Mouse (Mus musculus) cerebellum, adult (tissue): Measurements from ENCODE around the gene Sys1.
A peak's percentile ranks its signal among the peaks of the same experiment; 100 is the strongest.

ENCODE experiments used
- ATAC-seq: cut with Nextera tagmentation; 2 replicates; pipeline ENCODE4 v1.9.2; 2017; ENCODE audit warnings: mild to moderate bottlenecking, moderate library complexity, mixed read lengths; ENCODE audit not compliant: insufficient number of reproducible peaks, low FRiP score, low TSS enrichment

Gene Sys1

GRCm38 (mm10) chr2:164456864-164457300 is at the start of gene Sys1:
TSS of gene Sys1 (plus strand) at chr2:164456964.
- ATAC-seq, result no peak

DNA sequence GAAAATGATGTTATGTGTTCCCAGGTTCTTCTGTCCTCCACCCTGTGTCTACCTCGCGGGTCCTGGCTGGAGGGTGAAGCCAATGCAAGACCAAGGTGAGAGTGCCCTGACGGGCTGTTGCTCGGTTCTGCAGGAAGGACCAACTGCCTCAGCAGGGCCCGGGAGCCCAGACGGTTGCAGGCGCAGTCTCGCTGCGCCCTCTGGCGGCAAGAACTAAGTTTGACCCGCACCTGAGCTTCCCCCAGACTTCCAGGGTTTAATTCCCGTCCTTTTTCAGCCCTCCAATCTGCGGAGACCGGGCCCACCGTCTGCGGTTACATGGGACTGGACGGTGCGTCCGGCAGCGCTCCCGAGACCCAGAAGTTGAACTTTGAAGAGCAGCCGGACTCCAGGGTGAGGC is 49.1 kb upstream of the Sys1 start:
- ATAC-seq, result 0 out of 2 replicates have a peak, but pooled peaks have one; percentile 47

DNA sequence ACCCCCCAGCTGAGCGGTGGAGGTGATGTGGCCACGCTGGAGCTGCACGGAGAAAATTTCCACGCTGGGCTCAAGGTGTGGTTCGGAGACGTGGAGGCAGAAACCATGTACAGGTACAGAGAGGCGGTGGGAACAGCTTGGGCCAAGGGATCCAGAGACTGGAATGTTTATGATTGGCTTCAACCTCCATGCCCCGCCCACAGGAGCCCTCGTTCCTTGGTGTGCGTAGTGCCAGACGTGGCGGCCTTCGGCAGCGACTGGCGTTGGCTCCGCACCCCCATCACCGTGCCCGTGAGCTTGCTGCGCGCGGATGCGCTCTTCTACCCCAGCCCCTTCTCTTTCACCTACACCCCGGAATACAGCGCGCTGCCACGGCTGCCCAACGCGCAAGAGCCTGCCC is 42.6 kb upstream of the Sys1 start:
- ATAC-seq, result no peak

GRCm38 (mm10) chr2:164414581-164414980 is 42.2 kb upstream of the Sys1 start:
- ATAC-seq, result no peak

- no peak for ATAC-seq
Observed at GRCm38 (mm10) chr2:164417198-164417597, 39.6 kb upstream of the Sys1 start.

DNA sequence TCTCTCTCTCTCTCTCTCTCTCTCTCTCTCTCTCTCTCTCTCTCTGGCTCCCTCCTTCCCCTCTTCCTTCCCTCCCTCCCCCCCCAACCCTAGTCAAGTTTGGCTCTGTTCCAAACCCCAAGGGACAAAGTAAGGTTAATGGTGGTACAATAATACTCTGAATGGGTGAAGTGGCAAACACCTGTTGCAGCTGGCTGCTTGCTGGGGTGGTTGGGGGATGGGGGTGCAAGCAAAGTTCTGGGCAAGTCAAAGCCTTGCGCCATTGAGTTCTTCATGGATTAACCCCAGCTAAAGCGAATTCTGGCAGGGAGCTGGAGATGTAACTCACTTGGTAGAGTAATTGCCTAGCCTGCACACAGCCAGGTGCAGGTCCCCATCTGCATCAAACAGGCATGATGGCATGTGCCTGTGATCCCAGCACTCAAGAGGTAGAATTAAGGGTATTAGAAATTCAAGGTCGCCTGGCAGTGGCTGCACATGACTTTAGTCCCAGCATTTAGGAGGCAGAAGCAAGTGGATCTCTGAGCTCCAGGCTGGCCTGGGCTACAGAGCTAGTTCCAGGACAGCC is 38.4 kb upstream of the Sys1 start:
- no peak for ATAC-seq

GRCm38 (mm10) chr2:164419489-164419888 is 37.3 kb upstream of the Sys1 start:
- no peak for ATAC-seq

- no peak for ATAC-seq
Observed at GRCm38 (mm10) chr2:164421306-164421705, 35.5 kb upstream of the Sys1 start.

GRCm38 (mm10) chr2:164421979-164422378 is 34.8 kb upstream of the Sys1 start:
- ATAC-seq, result no peak

GRCm38 (mm10) chr2:164422675-164423393 is 33.9 kb upstream of the Sys1 start:
- no peak for ATAC-seq

DNA sequence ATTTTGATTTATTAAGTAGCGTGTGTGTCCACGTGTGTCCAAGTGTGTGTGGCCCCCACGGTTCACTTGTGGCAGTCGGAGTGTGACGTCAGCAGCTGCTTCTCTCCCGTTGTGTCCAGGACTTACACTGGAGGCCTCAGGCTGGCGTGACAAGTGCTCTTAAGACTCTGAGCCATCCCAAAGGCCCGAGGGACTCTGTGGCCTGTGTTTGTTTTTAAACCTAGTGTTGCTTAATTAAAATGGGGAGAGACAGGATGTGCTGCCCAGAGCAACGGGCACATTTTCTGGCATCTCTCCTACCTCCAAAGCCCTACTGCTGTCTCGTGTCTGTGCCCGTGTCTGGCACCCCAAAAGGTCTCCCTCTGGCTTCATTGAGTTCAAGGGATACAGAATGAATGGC is 33.3 kb upstream of the Sys1 start:
- ATAC-seq, result no peak

DNA sequence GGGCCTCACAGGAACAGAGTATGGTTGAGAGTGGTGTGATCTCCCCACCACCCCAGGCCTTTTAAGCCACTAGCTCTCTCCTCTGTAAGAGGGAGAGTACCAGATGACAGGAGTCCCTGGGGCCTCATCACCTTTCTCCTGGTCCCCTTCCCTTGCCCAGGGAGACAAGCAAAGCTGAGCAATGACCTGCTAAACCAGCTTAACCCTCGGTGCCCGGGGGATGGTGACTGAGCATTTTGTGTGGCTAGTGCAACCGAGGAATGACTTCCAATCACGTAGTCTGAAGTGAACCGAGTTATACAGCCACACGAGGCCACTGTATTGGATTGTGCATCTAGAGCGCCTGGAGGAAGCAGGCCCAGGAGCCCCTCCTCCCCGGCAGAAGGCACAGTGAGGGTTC is 32.4 kb upstream of the Sys1 start:
- no peak for ATAC-seq

GRCm38 (mm10) chr2:164425401-164425800 is 31.4 kb upstream of the Sys1 start:
- ATAC-seq, result no peak

DNA sequence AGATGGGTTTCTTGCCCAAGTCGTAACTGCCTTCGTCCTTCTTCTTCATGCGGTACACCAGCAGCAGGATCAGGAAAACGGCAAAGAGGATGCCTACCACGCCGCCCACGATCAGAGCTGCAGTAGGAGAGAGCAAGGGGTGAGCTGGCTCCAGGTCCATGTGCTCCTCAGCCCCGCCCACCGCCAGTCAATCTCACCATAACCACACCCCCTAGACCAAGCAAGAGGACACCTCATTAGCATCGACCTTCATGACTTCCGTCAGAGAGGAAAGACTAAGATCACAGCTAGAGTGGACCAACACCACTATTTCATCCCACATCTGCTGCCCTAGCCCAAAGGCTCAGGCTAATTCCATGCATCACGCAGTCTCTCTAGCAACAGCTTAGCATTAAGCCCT is 30.6 kb upstream of the Sys1 start:
- ATAC-seq, result no peak

DNA sequence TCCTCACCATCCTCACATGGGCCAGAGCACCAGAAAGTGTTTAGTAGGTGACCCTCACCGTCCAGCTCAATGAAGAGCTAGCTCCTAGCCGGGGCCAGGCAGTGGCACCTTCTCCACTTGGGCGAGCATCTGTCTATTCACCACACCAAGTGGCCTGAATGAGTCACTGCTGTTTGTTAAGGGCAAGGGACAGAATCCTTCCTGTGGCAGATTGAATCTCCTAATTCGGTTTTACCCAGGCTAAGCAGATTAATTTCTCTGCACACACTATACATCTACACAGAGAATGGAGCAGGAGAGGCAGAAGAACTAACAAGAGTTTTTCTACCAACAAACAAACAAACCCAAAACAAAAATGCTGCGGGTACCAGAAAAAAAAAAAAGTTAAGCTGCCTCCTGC is 29.8 kb upstream of the Sys1 start:
- no peak for ATAC-seq

GRCm38 (mm10) chr2:164428451-164428850 is 28.3 kb upstream of the Sys1 start:
- no peak for ATAC-seq

DNA sequence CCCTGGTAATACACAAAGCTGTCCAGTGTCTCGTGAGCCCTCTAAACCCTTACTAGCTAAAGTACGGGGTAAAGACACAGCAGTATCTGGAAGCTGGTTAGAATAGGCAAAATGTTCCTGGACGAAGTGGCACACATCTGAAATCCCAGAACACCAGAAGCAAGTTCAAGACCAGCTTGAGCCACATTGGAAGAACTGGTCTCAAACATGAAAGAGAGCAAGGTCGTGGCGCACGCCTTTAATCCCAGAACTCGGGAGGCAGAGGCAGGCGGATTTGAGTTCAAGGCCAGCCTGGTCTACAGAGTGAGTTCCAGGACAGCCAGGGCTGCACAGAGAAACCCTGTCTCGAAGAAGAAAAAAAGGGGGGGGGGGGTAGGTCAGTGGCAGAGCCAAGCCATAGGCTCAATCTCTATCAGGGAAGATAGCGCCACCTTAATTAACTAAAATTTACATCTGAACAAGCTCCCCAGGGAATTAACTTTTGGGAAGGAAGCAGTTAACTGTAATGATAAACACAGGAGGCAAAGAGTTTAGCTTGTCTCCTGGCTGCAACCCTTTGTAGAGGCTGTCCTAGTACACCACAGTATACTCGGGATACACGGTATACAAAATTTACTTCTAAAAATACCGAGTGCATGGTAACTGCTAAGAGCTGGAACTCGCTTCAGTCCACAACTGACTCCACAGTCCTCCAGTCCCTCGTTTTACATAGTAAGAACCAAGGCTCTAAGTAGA is 26.7 kb upstream of the Sys1 start:
- ATAC-seq, result no peak

DNA sequence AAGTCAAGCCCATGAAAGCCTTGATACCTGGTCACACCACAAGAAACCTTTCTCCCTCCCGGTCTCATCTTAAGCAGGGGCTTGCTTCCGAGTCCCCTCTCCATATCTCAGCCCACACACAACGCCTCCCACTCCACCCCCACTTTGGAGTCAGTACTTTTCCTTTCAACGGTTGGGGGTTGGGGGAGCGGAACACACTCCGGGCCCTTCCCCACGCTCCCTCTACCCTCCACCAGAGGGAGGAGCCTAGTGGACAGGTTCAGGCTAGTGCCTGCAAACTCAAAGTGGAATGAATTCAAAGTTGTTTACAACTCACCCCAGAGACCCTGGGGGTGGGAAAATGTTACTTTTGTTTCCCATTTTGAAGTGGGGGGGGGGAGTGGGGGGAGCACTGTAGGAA is 26.1 kb upstream of the Sys1 start:
- ATAC-seq, result no peak

GRCm38 (mm10) chr2:164431676-164432465 is 24.9 kb upstream of the Sys1 start:
- ATAC-seq, result no peak

DNA sequence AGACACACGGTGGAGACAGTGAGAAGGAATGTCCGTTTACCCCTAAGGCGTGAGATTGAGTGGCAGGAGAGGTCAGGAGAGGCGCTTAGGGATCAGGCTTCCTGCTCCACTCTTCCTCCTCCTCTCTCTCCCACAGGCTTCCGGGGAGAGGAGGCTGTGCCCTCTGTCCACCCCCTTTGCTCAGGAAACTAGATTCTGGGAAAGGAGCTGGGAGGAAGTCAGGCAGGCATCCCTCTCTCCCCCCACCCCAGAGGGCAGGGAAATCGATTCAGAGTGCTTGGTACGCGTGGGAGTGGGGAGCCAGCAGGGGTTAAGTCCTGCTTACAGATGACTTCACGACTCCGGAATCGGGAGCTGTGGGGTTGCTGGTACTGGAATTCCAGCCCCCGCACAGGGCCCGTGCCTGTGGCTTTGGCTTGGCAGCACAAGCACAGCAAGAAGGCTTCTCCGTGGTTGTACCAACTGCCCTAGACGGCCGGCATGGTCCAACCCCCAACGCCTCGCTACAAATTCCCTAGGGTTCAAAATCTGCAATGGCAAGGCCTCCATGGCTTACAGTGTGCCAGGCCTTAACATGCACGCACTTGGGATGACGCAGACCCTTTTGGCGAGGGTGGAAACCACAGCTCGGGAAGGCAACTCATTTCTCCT is 24.1 kb upstream of the Sys1 start:
- ATAC-seq, result no peak
